Mouse (Mus musculus): ENCODE results near the gene Lypd5. TPM values are rescaled to one million over a fixed set of nuclear protein-coding genes. Genes with fewer than 3 reads are reported as not detected.

Gene Lypd5
- polyA plus RNA-seq, 1 experiment from 2014 or later, result not detected

- Histone ChIP-seq H3K4me3 (no peak overlapping the region), H3K27me3 (no peaks in the 10 kb centered on the region), H3K27ac (replicated peaks) (no peak overlapping the region), H3K4me2 (no peak overlapping the region), H3K9ac (no peak overlapping the region), H3K4me1 (replicated peaks) (0 out of 2 replicates have a peak, but pooled peaks cover 3% of the 10 kb centered on the region), H3K36me3 (no peaks in the 10 kb centered on the region), H3K9me3 (0 out of 2 replicates have a peak, but pooled peaks cover 3% of the 10 kb centered on the region)
- ATAC-seq (ENCODE audit: low read depth), result no peak
- WGBS, result 26% methylated on average over 7 of the region's 7 CpGs
Observed at GRCm38 (mm10) chr7:24363228-24363627, 14.2 kb downstream of the Lypd5 start.

GRCm38 (mm10) chr7:24364827-24365226 is 15.8 kb downstream of the Lypd5 start:
- 24% methylated on average over 10 of the region's 10 CpGs for WGBS
- Histone ChIP-seq H3K9ac (peak overlapping the region; percentile 61), H3K4me2 (no peak overlapping the region), H3K4me1 (replicated peaks) (peaks cover 5% of the 10 kb centered on the region; the same call in 1 of the 2 replicates), H3K9me3 (0 out of 2 replicates have a peak, but pooled peaks cover 3% of the 10 kb centered on the region), H3K27ac (replicated peaks) (no peak overlapping the region), H3K36me3 (no peaks in the 10 kb centered on the region), H3K27me3 (no peaks in the 10 kb centered on the region), H3K4me3 (no peak overlapping the region)
- peak; percentile 76; the same call in 1 of the 2 replicates for ATAC-seq (ENCODE audit: low read depth)

GRCm38 (mm10) chr7:24365258-24366014 is 16.4 kb downstream of the Lypd5 start:
- ATAC-seq (ENCODE audit: low read depth), result peak; percentile 48
- WGBS, result 83% methylated on average over 5 of the region's 5 CpGs
- Histone ChIP-seq H3K4me2 (no peak overlapping the region), H3K4me1 (replicated peaks) (peaks cover 11% of the 10 kb centered on the region; the same call in 1 of the 2 replicates), H3K9me3 (0 out of 2 replicates have a peak, but pooled peaks cover 3% of the 10 kb centered on the region), H3K9ac (peak overlapping the region; percentile 61), H3K36me3 (no peaks in the 10 kb centered on the region), H3K27me3 (no peaks in the 10 kb centered on the region), H3K27ac (replicated peaks) (no peak overlapping the region), H3K4me3 (no peak overlapping the region)

- H3K27ac ChIP-seq (replicated peaks), result no peak overlapping the region
- H3K4me2 ChIP-seq, result no peak overlapping the region
- H3K36me3 ChIP-seq, result no peaks in the 10 kb centered on the region
- no peaks in the 10 kb centered on the region for H3K27me3 ChIP-seq
- peaks cover 11% of the 10 kb centered on the region; the same call in 1 of the 2 replicates for H3K4me1 ChIP-seq (replicated peaks)
- no peak for ATAC-seq (ENCODE audit: low read depth)
- WGBS, result 78% methylated on average over 15 of the region's 15 CpGs
- H3K9ac ChIP-seq, result no peak overlapping the region
- no peaks in the 10 kb centered on the region for H3K9me3 ChIP-seq
- H3K4me3 ChIP-seq, result no peak overlapping the region
Observed at GRCm38 (mm10) chr7:24366716-24367632, 18.0 kb downstream of the Lypd5 start.

GRCm38 (mm10) chr7:24368226-24368625 is 19.2 kb downstream of the Lypd5 start:
- Histone ChIP-seq H3K36me3 (no peaks in the 10 kb centered on the region), H3K9me3 (no peaks in the 10 kb centered on the region), H3K27ac (replicated peaks) (no peak overlapping the region), H3K4me2 (no peak overlapping the region), H3K4me3 (no peak overlapping the region), H3K27me3 (no peaks in the 10 kb centered on the region), H3K4me1 (replicated peaks) (peaks cover 20% of the 10 kb centered on the region), H3K9ac (no peak overlapping the region)
- WGBS, result 64% methylated on average over 4 of the region's 4 CpGs
- no peak for ATAC-seq (ENCODE audit: low read depth)

- ATAC-seq (ENCODE audit: low read depth), result no peak
- H3K27ac ChIP-seq (replicated peaks), result no peak overlapping the region
- peaks cover 27% of the 10 kb centered on the region for H3K4me1 ChIP-seq (replicated peaks)
- no peak overlapping the region for H3K4me3 ChIP-seq
- H3K4me2 ChIP-seq, result no peak overlapping the region
- H3K9me3 ChIP-seq, result no peaks in the 10 kb centered on the region
- H3K27me3 ChIP-seq, result no peaks in the 10 kb centered on the region
- H3K9ac ChIP-seq, result no peak overlapping the region
- 91% methylated on average over 7 of the region's 7 CpGs for WGBS
- H3K36me3 ChIP-seq, result no peaks in the 10 kb centered on the region
Observed at GRCm38 (mm10) chr7:24368946-24369345, 19.9 kb downstream of the Lypd5 start.

- Histone ChIP-seq H3K4me1 (replicated peaks) (peaks cover 30% of the 10 kb centered on the region), H3K27me3 (no peaks in the 10 kb centered on the region), H3K36me3 (no peaks in the 10 kb centered on the region), H3K9me3 (no peaks in the 10 kb centered on the region), H3K4me3 (peak within 1 kb of the TSS; percentile 8; the same call in 1 of the 2 replicates), H3K9ac (peak within 1 kb of the TSS; percentile 45; the same call in 1 of the 2 replicates), H3K4me2 (peak within 1 kb of the TSS; percentile 9; the same call in 1 of the 2 replicates), H3K27ac (replicated peaks) (no peak within 1 kb of the TSS)
- 46% methylated on average over 23 of the region's 23 CpGs for WGBS
- no peak for ATAC-seq (ENCODE audit: low read depth)
Observed at GRCm38 (mm10) chr7:24369731-24370541, 20.9 kb downstream of the Lypd5 start, which contains the start of gene Kcnn4. Kcnn4 (plus strand) TSS chr7:24370263.

GRCm38 (mm10) chr7:24371012-24371808 is 22.2 kb downstream of the Lypd5 start:
- Histone ChIP-seq H3K9me3 (no peaks in the 10 kb centered on the region), H3K27ac (replicated peaks) (no peak overlapping the region), H3K9ac (no peak overlapping the region), H3K27me3 (no peaks in the 10 kb centered on the region), H3K36me3 (no peaks in the 10 kb centered on the region), H3K4me1 (replicated peaks) (peaks cover 28% of the 10 kb centered on the region), H3K4me2 (peak overlapping the region; percentile 9; the same call in 1 of the 2 replicates), H3K4me3 (no peak overlapping the region)
- ATAC-seq (ENCODE audit: low read depth), result no peak
- WGBS, result 82% methylated on average over 7 of the region's 7 CpGs

GRCm38 (mm10) chr7:24371809-24372145 is 22.8 kb downstream of the Lypd5 start:
- no peak overlapping the region for H3K4me3 ChIP-seq
- H3K9ac ChIP-seq, result no peak overlapping the region
- no peak for ATAC-seq (ENCODE audit: low read depth)
- 0 out of 2 replicates have a peak, but pooled peaks cover 4% of the 10 kb centered on the region for H3K27me3 ChIP-seq
- H3K4me2 ChIP-seq, result no peak overlapping the region
- peaks cover 32% of the 10 kb centered on the region for H3K4me1 ChIP-seq (replicated peaks)
- H3K27ac ChIP-seq (replicated peaks), result no peak overlapping the region
- H3K9me3 ChIP-seq, result no peaks in the 10 kb centered on the region
- WGBS, result 62% methylated on average over 3 of the region's 3 CpGs
- H3K36me3 ChIP-seq, result no peaks in the 10 kb centered on the region

GRCm38 (mm10) chr7:24372300-24372699 is 23.3 kb downstream of the Lypd5 start:
- WGBS, result 89% methylated on average over 11 of the region's 11 CpGs
- no peak for ATAC-seq (ENCODE audit: low read depth)
- Histone ChIP-seq H3K9ac (no peak overlapping the region), H3K4me2 (no peak overlapping the region), H3K4me3 (no peak overlapping the region), H3K4me1 (replicated peaks) (peaks cover 37% of the 10 kb centered on the region), H3K9me3 (no peaks in the 10 kb centered on the region), H3K27me3 (peaks cover 9% of the 10 kb centered on the region), H3K36me3 (no peaks in the 10 kb centered on the region), H3K27ac (replicated peaks) (peak overlapping the region; percentile 82)

- 70% methylated on average over 4 of the region's 4 CpGs for WGBS
- Histone ChIP-seq H3K9me3 (no peaks in the 10 kb centered on the region), H3K4me1 (replicated peaks) (peaks cover 40% of the 10 kb centered on the region), H3K27ac (replicated peaks) (peak overlapping the region; percentile 82), H3K36me3 (no peaks in the 10 kb centered on the region), H3K4me3 (no peak overlapping the region), H3K9ac (no peak overlapping the region), H3K4me2 (no peak overlapping the region), H3K27me3 (peaks cover 12% of the 10 kb centered on the region)
- no peak for ATAC-seq (ENCODE audit: low read depth)
Observed at GRCm38 (mm10) chr7:24372786-24373185, 23.8 kb downstream of the Lypd5 start.
